Mouse (Mus musculus) small intestine, adult 2 months (tissue): ENCODE data around the gene Fam163a.

Experiments used
- CTCF ChIP-seq: fragments of 200-500 bp; IDR thresholded peaks from 2 replicates; pipeline ENCODE4 v1.5.1; 2012; ENCODE audit warnings: low read depth, mild to moderate bottlenecking, control low read depth, inconsistent platforms, low read length, moderate library complexity, mixed read lengths; ENCODE audit not compliant: insufficient replicate concordance, insufficient read length; ENCODE audit errors: extremely low read depth
- POLR2A ChIP-seq: fragments of 200-500 bp; IDR thresholded peaks from 2 replicates; pipeline ENCODE4 v1.6.1; 2012; ENCODE audit warnings: low read depth, mild to moderate bottlenecking, control low read depth, inconsistent platforms, low read length, moderate library complexity

- TF ChIP-seq CTCF = no peak
- no peak for TF ChIP-seq POLR2A
These were observed 16.5 kb upstream of the Fam163a start for GRCm38 (mm10) chr1:156221327-156221726.
